Mouse (Mus musculus) liver, embryonic 14.5 days (tissue): ENCODE results near the gene Mprip. TPM values are rescaled to one million over a fixed set of nuclear protein-coding genes. Genes with fewer than 3 reads are reported as not detected.
A peak's percentile ranks its signal among the peaks of the same experiment; 100 is the strongest.

Experiments
- ATAC-seq: fragments of 200-750 bp; cut with Nextera tagmentation; 2 replicates; pipeline ENCODE4 v1.8.0; 2017; ENCODE audit warnings: moderate number of reproducible peaks, mild to moderate bottlenecking, moderate library complexity; ENCODE audit not compliant: insufficient read depth
- DNase-seq, 3 experiments: peaks; one replicate each; pipeline ENCODE4 v3.0.0-alpha.2; 2012 to 2013; ENCODE audit warnings: low read depth in 3 of 3, low spot score in 3 of 3
- H3K27ac ChIP-seq: fragments of 300-500 bp; sonication (generic); 2 replicates; pipeline ENCODE4 v1.5.1; 2014; ENCODE audit warnings: moderate library complexity, mild to moderate bottlenecking, control low read depth, inconsistent platforms
- H3K27me3 ChIP-seq: fragments of 300-500 bp; sonication (generic); 2 replicates; pipeline ENCODE4 v1.6.1; 2014; ENCODE audit warnings: mild to moderate bottlenecking, low read length, moderate library complexity; ENCODE audit not compliant: control insufficient read depth, insufficient read depth
- H3K36me3 ChIP-seq: fragments of 300-500 bp; sonication (generic); replicated peaks from 2 replicates; pipeline ENCODE4 v1.6.1; 2014; ENCODE audit warnings: low read depth; ENCODE audit not compliant: control insufficient read depth, insufficient read depth
- H3K4me1 ChIP-seq, 2 experiments: fragments of 200-500 bp in 1 of 2; fragments of 300-500 bp in 1 of 2; sonication (generic) in 1 of 2; replicated peaks; 2 replicates each; pipeline ENCODE4 v1.6.1; 2012 to 2014; ENCODE audit warnings: antibody characterized with exemption in 1 of 2, inconsistent platforms in 1 of 2, low read length in 1 of 2; ENCODE audit not compliant: control insufficient read depth in 2 of 2, insufficient read depth in 2 of 2
- H3K4me2 ChIP-seq: fragments of 300-500 bp; sonication (generic); 2 replicates; pipeline ENCODE4 v1.6.1; 2014; ENCODE audit warnings: low read depth, mild to moderate bottlenecking, control low read depth, moderate library complexity
- H3K4me3 ChIP-seq, 2 experiments: fragments of 200-500 bp in 1 of 2; fragments of 300-500 bp in 1 of 2; sonication (generic) in 1 of 2; 2 replicates each; pipeline ENCODE4 v1.5.1; 2012 to 2014; ENCODE audit warnings: low read depth in 2 of 2, low read length in 2 of 2, mild to moderate bottlenecking in 2 of 2, control low read depth in 1 of 2, inconsistent platforms in 1 of 2, moderate library complexity in 1 of 2; ENCODE audit not compliant: insufficient read depth in 1 of 2
- H3K9ac ChIP-seq: fragments of 300-500 bp; sonication (generic); replicated peaks from 2 replicates; pipeline ENCODE4 v1.6.1; 2014; ENCODE audit warnings: mild to moderate bottlenecking, control low read depth, moderate library complexity
- H3K9me3 ChIP-seq: fragments of 300-500 bp; sonication (generic); 2 replicates; pipeline ENCODE4 v1.6.1; 2016; ENCODE audit warnings: low read length, mixed read lengths; ENCODE audit not compliant: control insufficient read depth
- CTCF ChIP-seq: IDR thresholded peaks from 2 replicates; pipeline ENCODE4 v1.5.1; 2016; ENCODE audit warnings: antibody characterized with exemption, low read depth, control low read depth
- EP300 ChIP-seq: IDR thresholded peaks from 2 replicates; pipeline ENCODE4 v1.6.1; 2016; ENCODE audit warnings: antibody characterized with exemption, low read depth
- WGBS: fragments of 180-500 bp; shearing (Covaris S2); extraction: QIAGEN DNeasy Blood & Tissue Kit; methylation state at CpG from one replicate; pipeline ENCODE4 v1.1.7; 2014; ENCODE audit not compliant: insufficient replicate concordance; 5-methylcytosine and 5-hydroxymethylcytosine counted together
- polyA plus RNA-seq, 2 experiments: library from polyadenylated mRNA; depleted of rRNA in 1 of 2; stranded (reverse) in 1 of 2; unstranded in 1 of 2; fragments of >200 nt; fragmentation: Nextera tagmentation in 1 of 2; extraction: Ambion mirVana in 1 of 2; gene quantifications; 2 replicates each; pipeline versions ENCODE4 v1.2.1 to v1.2.3; 2012 to 2014

Gene Mprip
- polyA plus RNA-seq, 2 experiments, result 10.2 to 14.6 TPM

DNA sequence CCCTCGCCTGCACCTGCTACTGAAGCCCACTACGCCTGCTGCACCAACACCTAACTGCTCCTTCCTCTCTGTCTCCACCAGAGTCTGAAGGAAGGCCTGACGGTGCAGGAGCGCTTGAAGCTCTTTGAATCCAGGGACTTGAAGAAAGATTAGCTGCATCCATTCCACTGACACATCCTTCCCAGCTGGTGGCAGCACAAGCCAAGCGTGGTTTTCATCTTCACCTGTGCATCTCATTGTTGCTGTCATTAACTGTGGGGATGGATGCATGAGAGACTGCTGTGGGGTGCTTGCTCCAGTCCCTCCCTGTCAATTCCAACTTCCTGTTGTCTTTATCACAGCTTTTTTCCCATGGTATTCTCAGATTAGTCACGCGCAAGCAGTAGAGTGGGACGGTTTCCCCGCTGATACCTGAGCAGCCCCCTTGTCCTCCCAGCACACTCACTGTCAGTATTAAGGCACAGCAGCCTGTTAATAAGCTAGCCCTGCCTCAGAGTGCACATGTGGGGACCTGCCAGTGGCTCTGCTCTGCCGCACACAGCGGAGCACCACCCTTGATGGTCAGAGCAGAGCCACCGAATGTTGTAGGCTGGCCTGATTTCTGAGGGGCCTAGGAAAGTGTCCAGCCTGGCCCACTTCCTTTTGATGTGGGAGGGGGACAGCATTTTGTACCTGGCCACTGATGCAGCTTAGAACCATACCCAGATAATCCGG lies 114.5 kb downstream of the Mprip start:
- Histone ChIP-seq H3K36me3 (peaks cover 5% of the 10 kb centered on the region), H3K27ac (no peak overlapping the region), H3K9ac (no peak overlapping the region), H3K4me3 (no peak overlapping the region), H3K9me3 (no peaks in the 10 kb centered on the region), H3K4me1 (no peaks in the 10 kb centered on the region), H3K27me3 (no peaks in the 10 kb centered on the region), H3K4me2 (no peak overlapping the region)
- no peak for DNase-seq
- 89% methylated on average over 13 of the region's 13 CpGs for WGBS
- ATAC-seq, result no peak
- TF ChIP-seq EP300, result no peak
- peak; percentile 14; the same call in 1 of the 2 replicates for TF ChIP-seq CTCF

GRCm38 (mm10) chr11:59777259-59777658 lies 116.2 kb downstream of the Mprip start:
- no peak for ATAC-seq
- Histone ChIP-seq H3K9me3 (no peaks in the 10 kb centered on the region), H3K9ac (no peak overlapping the region), H3K4me1 (no peaks in the 10 kb centered on the region), H3K27me3 (no peaks in the 10 kb centered on the region), H3K27ac (no peak overlapping the region), H3K36me3 (no peaks in the 10 kb centered on the region; the same call in 1 of the 2 replicates), H3K4me3 (no peak overlapping the region), H3K4me2 (no peak overlapping the region)
- DNase-seq, result no peak
- TF ChIP-seq EP300 (no peak), CTCF (no peak)
- 69% methylated on average over 5 of the region's 5 CpGs for WGBS

DNA sequence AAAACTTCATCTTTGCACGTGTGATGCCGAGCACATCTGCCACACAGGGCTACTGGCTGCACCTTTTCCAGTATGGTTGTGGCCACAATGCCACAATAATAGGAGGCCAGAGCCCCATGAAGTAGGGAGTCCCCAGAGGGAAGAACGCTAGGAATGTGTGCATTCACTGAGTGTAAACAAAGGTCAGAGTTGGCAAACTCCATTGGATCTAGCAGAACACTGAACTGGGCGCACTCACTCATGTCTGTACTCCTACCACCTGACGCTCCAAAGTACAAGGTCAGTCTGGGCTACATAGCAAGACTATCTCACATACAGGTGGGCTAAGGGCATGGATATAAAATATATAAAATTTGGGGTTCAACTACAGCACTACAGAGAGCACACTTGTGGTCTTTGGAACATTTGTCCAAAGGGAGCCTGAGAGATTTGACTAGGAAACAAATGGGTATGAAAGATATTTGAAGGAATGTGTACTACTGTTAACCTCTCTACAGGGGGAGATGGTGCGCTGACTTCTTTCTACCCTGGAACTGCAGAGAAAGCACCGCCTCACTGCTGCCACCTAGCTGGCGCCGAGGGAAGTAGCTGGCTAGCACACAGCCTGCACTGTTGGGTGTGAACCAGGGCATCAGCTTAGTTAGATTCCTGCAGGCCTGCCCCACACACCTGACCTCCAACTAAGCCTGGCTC lies 117.2 kb downstream of the Mprip start:
- Histone ChIP-seq H3K36me3 (no peaks in the 10 kb centered on the region), H3K4me1 (no peaks in the 10 kb centered on the region), H3K4me2 (no peak overlapping the region), H3K27me3 (no peaks in the 10 kb centered on the region), H3K27ac (no peak overlapping the region), H3K4me3 (no peak overlapping the region), H3K9me3 (no peaks in the 10 kb centered on the region), H3K9ac (no peak overlapping the region)
- WGBS, result 44% methylated on average over 9 of the region's 9 CpGs
- ATAC-seq (peak; percentile 78), DNase-seq (peak; percentile 58 to 63 (median 62))
- TF ChIP-seq EP300, result no peak
- peak; percentile 99 for TF ChIP-seq CTCF

DNA sequence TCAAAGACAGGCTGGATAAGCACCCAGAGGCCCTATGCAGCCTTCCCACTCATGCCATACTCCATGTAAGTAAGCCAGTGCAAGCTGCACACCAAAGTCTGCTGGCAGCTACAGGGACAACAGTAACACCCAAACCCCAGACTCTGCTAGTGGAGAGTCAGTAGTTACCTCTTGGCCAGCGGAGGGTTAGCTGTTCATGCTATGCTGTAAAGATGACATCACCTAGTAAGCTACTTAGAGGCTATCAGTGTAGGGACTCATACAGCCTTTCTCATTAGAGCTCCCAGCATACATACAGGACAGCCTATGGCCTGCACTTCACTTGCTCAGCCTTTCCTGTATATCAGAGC lies 117.7 kb downstream of the Mprip start:
- no peak overlapping the region for H3K4me2 ChIP-seq
- no peaks in the 10 kb centered on the region for H3K4me1 ChIP-seq
- TF ChIP-seq CTCF (no peak), EP300 (no peak)
- H3K9ac ChIP-seq, result no peak overlapping the region
- no peak overlapping the region for H3K4me3 ChIP-seq
- 48% methylated on average over 1 of the region's 1 CpGs for WGBS
- H3K27ac ChIP-seq, result no peak overlapping the region
- ATAC-seq (peak; percentile 18; the same call in 1 of the 2 replicates), DNase-seq (no peak)
- H3K27me3 ChIP-seq, result no peaks in the 10 kb centered on the region
- H3K36me3 ChIP-seq, result no peaks in the 10 kb centered on the region
- H3K9me3 ChIP-seq, result no peaks in the 10 kb centered on the region

- WGBS, result 78% methylated on average over 4 of the region's 4 CpGs
Observed at GRCm38 (mm10) chr11:59779406-59779805, 118.3 kb downstream of the Mprip start.

More at GRCm38 (mm10) chr11:59779406-59779805, 118.3 kb downstream of the Mprip start:
- TF ChIP-seq CTCF (no peak), EP300 (no peak)
- no peak for ATAC-seq
- no peak overlapping the region for H3K4me3 ChIP-seq
- H3K4me2 ChIP-seq, result no peak overlapping the region
- no peak overlapping the region for H3K9ac ChIP-seq
- H3K4me1 ChIP-seq, result no peaks in the 10 kb centered on the region
- no peak for DNase-seq
- H3K36me3 ChIP-seq, result no peaks in the 10 kb centered on the region
- no peaks in the 10 kb centered on the region for H3K27me3 ChIP-seq
- H3K9me3 ChIP-seq, result no peaks in the 10 kb centered on the region
- no peak overlapping the region for H3K27ac ChIP-seq
